ENCODE assay signal across 20 mouse cellular contexts in genomic region chr8:46811944-46812343, GRCm38 (mm10).
DNase-seq lines count a peak whose midpoint lies in the region; ATAC-seq and TF ChIP-seq lines count a peak whose summit lies in the region.
"Had no signal": no experiment of that assay in that cellular context is flagged by ENCODE, and none has a peak within 500 bp of the region (broad histone marks: within the 10 kb centered on the region; RNA-seq: fewer than 3 reads in every experiment).

No protein-coding gene starts in this region.

- peak overlapping the region; percentile 51; the same call in 1 of the 2 replicates for H3K27ac ChIP-seq in left cerebral cortex, adult 2 months
- peak overlapping the region; percentile 27 for H3K27ac ChIP-seq in embryonic fibroblast, embryonic 13.5 days (ENCODE audit: insufficient read depth, low read length)
- no peak overlapping the region; the same call in 1 of the 2 replicates for H3K27ac ChIP-seq in liver, embryonic 16.5 days (ENCODE audit: low read length)
- 0 out of 2 replicates have a peak overlapping the region, but pooled peaks have one; percentile 5 for H3K27ac ChIP-seq in stomach, postnatal 0 days (replicated peaks)
- H3K27ac ChIP-seq: heart, embryonic 13.5 days; hindbrain, postnatal 0 days had no signal

- H3K4me2 ChIP-seq in liver, embryonic 16.5 days (ENCODE audit: low read depth, low read length) = no peak overlapping the region
- H3K4me2 ChIP-seq in stomach, postnatal 0 days (replicated peaks; ENCODE audit: low read depth) = no peak overlapping the region
- H3K4me2 ChIP-seq: heart, embryonic 13.5 days; midbrain, embryonic 11.5 days had no signal

- no peak for TF ChIP-seq POLR2A in embryonic fibroblast, embryonic 13.5 days (IDR thresholded peaks at IDR 0.05; ENCODE audit: low read depth, low read length)

- no peak overlapping the region for H3K9ac ChIP-seq in liver, embryonic 16.5 days (ENCODE audit: low read depth, low read length)
- no peak overlapping the region for H3K9ac ChIP-seq in stomach, postnatal 0 days (ENCODE audit: low read length)
- H3K9ac ChIP-seq: forebrain, postnatal 0 days; heart, embryonic 13.5 days had no signal

- 21% methylated on average over 2 of the region's 2 CpGs for WGBS in liver, embryonic 16.5 days (ENCODE audit: insufficient replicate concordance)
- WGBS in stomach, postnatal 0 days = 80% methylated on average over 2 of the region's 2 CpGs

- intact Hi-C loops in left cerebral cortex, adult 2 months (cut with DNase I) = loop anchor here (2.0 to 5.0 kb wide), 4 partner anchors 75 to 245 kb away; partner anchors contain the start of gene Irf2
- intact Hi-C loops in left cerebral cortex, postnatal 14 days (cut with DNase I) = no loop called here
- intact Hi-C loops in heart, postnatal 36 days (cut with DNase I) = no loop called here

- no peaks in the 10 kb centered on the region for H3K27me3 ChIP-seq in liver, embryonic 16.5 days (ENCODE audit: control insufficient read depth, insufficient read depth, low read depth, low read length)
- H3K27me3 ChIP-seq in stomach, postnatal 0 days (ENCODE audit: control insufficient read depth, insufficient read depth, low read length) = no peaks in the 10 kb centered on the region
- H3K27me3 ChIP-seq: CH12.LX; heart, embryonic 13.5 days had no signal

- H3K4me1 ChIP-seq in embryonic fibroblast, embryonic 13.5 days (ENCODE audit: control insufficient read depth, insufficient read depth, low read length) = 0 out of 2 replicates have a peak, but pooled peaks cover 2% of the 10 kb centered on the region
- H3K4me1 ChIP-seq in liver, embryonic 16.5 days (ENCODE audit: control insufficient read depth, low read depth, low read length) = peaks cover 10% of the 10 kb centered on the region
- no peaks in the 10 kb centered on the region for H3K4me1 ChIP-seq in stomach, postnatal 0 days (replicated peaks; ENCODE audit: control insufficient read depth, insufficient read depth)

- no peak overlapping the region for H3K4me3 ChIP-seq in left cerebral cortex, adult 2 months
- H3K4me3 ChIP-seq in embryonic fibroblast, embryonic 13.5 days (ENCODE audit: insufficient read depth, low read length) = no peak overlapping the region
- H3K4me3 ChIP-seq in liver, embryonic 16.5 days (ENCODE audit: low read depth, low read length) = no peak overlapping the region
- no peak overlapping the region for H3K4me3 ChIP-seq in stomach, postnatal 0 days (ENCODE audit: low read depth, low read length)
- H3K4me3 ChIP-seq: erythroblast, embryonic 14.5 days; heart, embryonic 13.5 days had no signal

- no peak for DNase-seq in left cerebral cortex, adult 2 months (ENCODE audit: extremely low spot score in 1 of 2, low spot score in 2 of 2)
- DNase-seq in left cerebral cortex, postnatal 14 days (ENCODE audit: low spot score in 2 of 2) = no peak
- DNase-seq in stomach, postnatal 0 days (ENCODE audit: low spot score) = no peak
- DNase-seq in urinary bladder, adult 18-20 months (ENCODE audit: low spot score in 2 of 2) = no peak
- DNase-seq in heart, postnatal 36 days = no peak
- DNase-seq in thymus, postnatal 4 days = no peak
- DNase-seq: cerebellum, adult 8-10 months; forebrain, postnatal 0 days; kidney, adult 8-10 months; kidney, postnatal 14 days; lung, postnatal 14 days; right cerebral cortex, postnatal 4 days; thymus, postnatal 25 days had no signal

- H3K9me3 ChIP-seq in liver, embryonic 16.5 days (replicated peaks; ENCODE audit: control insufficient read depth, low read length) = no peaks in the 10 kb centered on the region
- no peaks in the 10 kb centered on the region for H3K9me3 ChIP-seq in stomach, postnatal 0 days (ENCODE audit: control insufficient read depth, low read length)
- H3K9me3 ChIP-seq: heart, embryonic 13.5 days had no signal

- no peak for TF ChIP-seq EP300 in stomach, postnatal 0 days (optimal IDR thresholded peaks at IDR 0.05)

- 0 out of 2 replicates have a peak, but pooled peaks have one; percentile 30 for ATAC-seq in liver, embryonic 16.5 days (ENCODE audit: low read depth)
- ATAC-seq in stomach, postnatal 0 days (ENCODE audit: low FRiP score, low TSS enrichment) = no peak
- ATAC-seq: forebrain, postnatal 0 days; hindbrain, postnatal 0 days had no signal

- TF ChIP-seq CTCF in left cerebral cortex, adult 2 months (IDR thresholded peaks at IDR 0.05) = no peak
- TF ChIP-seq CTCF in embryonic fibroblast, embryonic 13.5 days (IDR thresholded peaks at IDR 0.05; ENCODE audit: borderline replicate concordance, insufficient read depth, low read length) = no peak
- no peak for TF ChIP-seq CTCF in stomach, postnatal 0 days (IDR thresholded peaks at IDR 0.05; ENCODE audit: low read depth)

- H3K36me3 ChIP-seq in liver, embryonic 16.5 days (ENCODE audit: control insufficient read depth, insufficient read depth) = peaks cover 10% of the 10 kb centered on the region
- peaks cover 13% of the 10 kb centered on the region for H3K36me3 ChIP-seq in stomach, postnatal 0 days (ENCODE audit: control insufficient read depth, insufficient read depth, low read length)
